Mouse (Mus musculus) activated CD4-positive, CD25-positive, alpha-beta regulatory T cell, adult 4 months (primary cell): ENCODE results near the gene Fam50a. TPM values are rescaled to one million over a fixed set of nuclear protein-coding genes. Genes with fewer than 3 reads are reported as not detected.
"Not testable (repeated sequence)": the region's sequence is repeated elsewhere in the genome, so short reads cannot be mapped to it uniquely, and the experiment has no call there.

Experiments
- ATAC-seq: one replicate; pipeline ENCODE4 v1.8.0; 2017
- polyA plus RNA-seq, 2 experiments: library from polyadenylated mRNA; unstranded; fragments of 100-300 nt; shearing (Covaris generic); gene quantifications; one replicate each; pipeline ENCODE4 v1.2.1; 2017

The Fam50a gene
- polyA plus RNA-seq, 2 experiments from 2014 or later = 63.2 to 71.0 TPM

DNA sequence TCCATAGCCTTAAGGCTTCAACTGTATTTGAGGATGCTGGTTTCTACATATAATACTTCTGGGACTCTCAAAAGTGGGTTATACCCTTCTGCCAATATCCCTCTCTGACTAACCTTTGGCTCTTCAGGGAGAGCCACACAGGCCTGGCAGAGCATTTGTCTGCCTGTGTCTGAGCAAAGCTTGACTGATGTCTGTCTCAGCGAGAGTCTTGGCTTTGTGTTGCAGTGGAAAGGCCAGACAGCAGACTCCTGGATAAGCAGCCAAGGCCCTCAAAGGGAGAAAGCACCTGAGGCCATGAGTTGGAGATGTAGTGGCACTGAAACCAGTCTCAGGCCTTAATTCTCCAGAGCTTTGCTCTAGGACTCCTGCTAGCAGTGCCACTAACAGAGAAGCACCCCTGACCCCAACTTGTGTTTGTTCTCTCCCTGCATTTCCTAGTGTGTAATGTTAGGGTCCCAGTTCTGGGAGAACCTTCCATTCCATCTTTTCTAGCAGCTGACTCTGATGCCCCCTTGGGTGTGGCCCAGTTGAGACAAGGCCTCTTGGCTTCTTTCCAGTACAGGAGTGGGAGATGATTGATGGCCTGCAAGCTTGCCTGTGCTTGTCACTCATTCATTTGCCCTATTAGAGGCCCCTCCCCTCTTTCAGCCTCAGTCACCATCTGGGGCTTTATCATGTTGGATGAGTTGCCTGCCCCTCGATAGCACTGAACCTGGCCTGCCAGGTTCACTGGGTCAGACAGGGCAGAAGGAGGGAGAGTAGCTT, 17.5 kb downstream of the Fam50a start:
- ATAC-seq = no peak

DNA sequence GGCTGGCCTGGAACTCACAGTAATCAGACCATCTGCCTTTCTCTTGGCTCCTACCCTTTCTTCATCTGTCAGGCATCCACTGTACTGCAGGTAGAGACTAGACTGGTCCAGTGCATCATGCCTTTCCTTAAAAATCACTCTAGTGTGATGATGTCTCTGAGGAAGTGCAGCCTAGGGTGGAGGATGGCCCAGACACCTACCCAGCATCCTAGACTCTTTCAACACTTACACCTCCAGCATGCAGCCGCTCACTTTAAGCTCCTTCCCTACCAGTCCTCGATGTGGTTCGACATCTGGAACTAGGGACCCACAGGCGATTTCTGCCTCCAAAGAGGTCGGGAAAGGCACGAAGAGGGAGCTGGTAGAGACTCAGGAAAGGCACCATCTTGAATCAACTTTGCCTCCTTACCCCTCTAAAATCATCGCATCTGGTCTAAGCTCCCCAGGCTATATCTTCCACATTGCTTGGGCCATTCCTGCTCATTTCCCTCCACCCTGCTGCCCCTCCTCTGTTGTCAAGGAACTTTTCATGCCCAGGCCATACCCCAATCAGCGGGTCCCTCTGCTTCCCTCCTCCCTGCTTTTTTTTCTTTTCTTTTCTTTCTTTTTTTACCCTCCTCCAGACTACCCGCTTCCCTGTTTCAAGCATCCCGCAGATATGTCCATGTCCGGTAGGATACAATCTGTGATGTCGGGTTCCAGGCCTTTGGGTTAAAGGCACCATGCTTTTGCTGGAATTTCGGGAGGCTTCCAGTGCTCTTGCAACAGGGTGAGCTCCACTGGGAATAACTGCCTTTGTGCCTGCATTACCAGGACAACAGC, 40.0 kb downstream of the Fam50a start:
- no peak for ATAC-seq

DNA sequence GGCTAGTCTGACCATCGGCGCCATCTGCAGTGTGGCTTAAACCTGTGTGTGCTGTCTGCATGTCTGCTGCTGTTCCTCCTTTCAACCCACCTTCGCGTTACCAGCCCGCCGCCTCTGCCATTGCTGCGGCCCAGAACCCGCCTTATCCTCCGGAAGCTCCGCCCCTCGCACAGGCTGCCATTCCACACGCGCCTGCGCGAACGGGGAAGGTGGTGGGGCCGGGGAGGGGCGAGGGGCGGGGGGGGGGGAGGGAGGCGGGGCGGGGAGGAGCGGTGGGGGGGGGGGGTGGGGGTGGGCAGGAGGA, 40.6 kb downstream of the Fam50a start, which contains the start of gene Lage3:
Lage3 (minus strand) TSS at position 152 of the 304 bp plus-strand sequence.
- ATAC-seq = peak; percentile 77

DNA sequence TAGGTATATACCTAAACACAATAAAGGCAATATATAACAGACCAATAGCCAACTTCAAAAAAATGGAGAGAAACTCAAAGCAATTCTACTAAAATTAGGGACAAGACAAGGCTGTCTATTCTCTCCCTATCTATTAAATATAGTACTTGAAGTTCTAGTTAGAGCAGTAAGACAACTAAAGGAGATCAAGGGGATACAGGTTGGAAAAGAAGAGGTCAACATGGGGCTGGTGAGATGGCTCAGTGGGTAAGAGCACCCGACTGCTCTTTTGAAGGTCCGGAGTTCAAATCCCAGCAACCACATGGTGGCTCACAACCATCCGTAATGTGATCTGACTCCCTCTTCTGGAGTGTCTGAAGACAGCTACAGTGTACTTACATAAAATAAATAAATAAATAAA, 44.2 kb downstream of the Fam50a start:
- not testable (repeated sequence) for ATAC-seq

DNA sequence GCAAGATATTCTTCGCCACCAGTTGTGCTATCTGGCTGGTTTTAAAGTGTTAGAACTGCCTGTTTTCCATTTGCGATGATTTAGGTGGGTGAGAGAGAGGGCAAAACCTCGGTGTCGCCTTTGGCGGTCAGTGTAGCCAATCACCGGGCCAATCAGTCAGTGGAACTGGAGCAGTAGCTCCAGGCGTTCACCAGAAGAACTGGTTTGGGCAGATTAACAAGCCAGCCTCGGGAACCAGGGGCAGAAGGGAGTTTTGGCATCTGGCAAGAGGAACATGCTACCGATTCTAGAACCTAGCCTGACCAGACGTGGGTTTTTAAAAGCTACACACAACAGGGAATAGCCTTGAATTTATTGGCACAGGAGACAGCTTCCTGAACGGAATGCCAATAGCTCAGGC, 46.3 kb downstream of the Fam50a start:
- no peak for ATAC-seq

DNA sequence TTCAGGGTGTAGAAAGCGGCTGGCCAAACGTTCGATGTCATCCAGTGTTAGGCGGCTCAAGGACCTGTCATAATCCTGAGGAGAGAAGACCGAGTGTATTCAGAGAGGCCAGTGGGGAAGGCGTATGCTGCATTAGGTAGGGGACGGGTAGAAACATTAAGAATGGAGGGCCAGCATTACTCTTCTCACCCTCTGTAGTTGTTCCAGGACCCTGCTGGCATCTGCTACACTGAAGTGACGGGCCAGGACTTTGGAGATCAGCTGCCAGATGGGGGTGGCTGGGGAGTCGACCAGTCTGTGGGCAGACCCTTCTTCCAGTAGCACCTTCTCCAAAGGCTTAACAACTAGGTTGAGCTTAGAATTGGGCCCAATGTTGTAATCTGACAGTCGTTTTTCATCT, 54.7 kb downstream of the Fam50a start:
- ATAC-seq = no peak

DNA sequence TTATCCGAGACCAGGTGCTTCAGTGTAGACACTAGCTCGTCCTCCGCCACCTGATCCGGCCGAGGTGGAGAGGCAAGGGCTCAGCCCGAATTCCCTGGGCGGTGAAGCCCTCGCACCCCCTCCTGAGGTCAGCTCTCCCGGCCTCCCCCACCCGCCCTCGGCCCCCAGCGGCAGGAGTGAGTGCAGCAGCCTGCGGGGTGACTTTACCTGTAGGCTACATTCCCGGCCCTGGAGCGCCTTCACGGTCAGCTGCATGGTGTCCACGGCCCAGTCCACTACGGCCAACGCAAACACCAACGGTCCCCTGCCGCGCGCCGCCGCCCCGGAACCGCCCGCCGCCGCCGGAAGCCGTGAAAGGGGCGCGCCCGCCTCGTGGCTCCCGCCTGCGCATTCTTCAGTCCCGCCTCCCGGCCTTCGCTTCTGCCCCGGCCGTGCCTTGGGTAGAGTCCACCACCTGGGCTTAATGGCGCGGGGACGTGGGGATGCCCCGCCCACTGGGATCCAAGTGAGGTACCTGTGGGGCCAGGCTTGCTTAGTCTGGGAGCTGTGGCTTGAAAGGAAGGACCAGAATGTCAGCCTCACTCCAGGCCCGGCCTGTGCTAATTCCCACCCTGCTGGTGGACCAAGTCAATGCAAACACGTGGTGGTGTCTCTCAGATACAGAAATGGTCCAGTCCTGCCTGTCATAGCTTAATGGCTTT, 55.5 kb downstream of the Fam50a start:
- peak; percentile 42 for ATAC-seq

Other genes with a start within 250 kb of the Fam50a start
- not detected for gene Opn1mw, start 185.6 kb upstream of the Fam50a start, polyA plus RNA-seq
- gene Mecp2, start 177.7 kb upstream of the Fam50a start, polyA plus RNA-seq = 10 to 100 TPM; 16.3 to 18.2 TPM
- gene Tex28, start 145.2 kb upstream of the Fam50a start, polyA plus RNA-seq = not detected
- gene Tktl1, start 135.8 kb upstream of the Fam50a start, polyA plus RNA-seq = 1 to 10 TPM; 2.6 to 4.5 TPM
- 100 to 1,000 TPM; 202 to 298 TPM for gene Flna, start 63.2 kb upstream of the Fam50a start, polyA plus RNA-seq
- gene Emd, start 58.3 kb upstream of the Fam50a start, polyA plus RNA-seq = 10 to 100 TPM; 47.0 to 48.0 TPM
- 1,000 to 10,000 TPM in 1 of 2 experiments, 100 to 1,000 TPM in 1; 640 to 1,689 TPM for gene Rpl10, start 42.2 kb upstream of the Fam50a start, polyA plus RNA-seq
- gene Taz, start 31.1 kb upstream of the Fam50a start, polyA plus RNA-seq = 10 to 100 TPM; 42.1 to 51.3 TPM
- gene Dnase1l1, start 30.7 kb upstream of the Fam50a start, polyA plus RNA-seq = 10 to 100 TPM; 16.6 to 18.5 TPM
- 100 to 1,000 TPM; 139 to 153 TPM for gene Atp6ap1, start 15.9 kb upstream of the Fam50a start, polyA plus RNA-seq
- gene Gdi1, start 8.0 kb upstream of the Fam50a start, polyA plus RNA-seq = 100 to 1,000 TPM; 176 to 227 TPM
- gene Plxna3, start 16.0 kb downstream of the Fam50a start, polyA plus RNA-seq = 1 to 10 TPM in 1 of 2 experiments, under 1 TPM in 1; 0.74 to 2.5 TPM
- gene Lage3, start 40.6 kb downstream of the Fam50a start, polyA plus RNA-seq = 10 to 100 TPM; 70.4 to 87.6 TPM
- 10 to 100 TPM; 57.4 to 70.9 TPM for gene Ubl4a, start 60.2 kb downstream of the Fam50a start, polyA plus RNA-seq
- 10 to 100 TPM; 22.4 to 34.2 TPM for gene Slc10a3, start 60.3 kb downstream of the Fam50a start, polyA plus RNA-seq
- 10 to 100 TPM; 17.6 to 27.2 TPM for gene Fam3a, start 80.2 kb downstream of the Fam50a start, polyA plus RNA-seq
- gene Ikbkg, start 80.3 kb downstream of the Fam50a start, polyA plus RNA-seq = 10 to 100 TPM; 35.4 to 38.5 TPM
- gene G6pdx, start 116.2 kb downstream of the Fam50a start, polyA plus RNA-seq = 10 to 100 TPM; 31.7 to 37.7 TPM
- not detected for gene Gm6880, start 168.4 kb downstream of the Fam50a start, polyA plus RNA-seq